Mouse (Mus musculus) heart, postnatal 10 days (tissue): ENCODE results near the gene Ankrd23. TPM values are rescaled to one million over a fixed set of nuclear protein-coding genes. Genes with fewer than 3 reads are reported as not detected.

Experiments used
- DNase-seq, 2 experiments: peaks; one replicate each; pipeline ENCODE4 v3.0.0; 2021
- intact Hi-C: fragments of 180-260 bp; cut with DNase I; formaldehyde crosslinking; loops from one replicate; pipeline ENCODE4 v1.15.1; 2025
- total RNA-seq, 2 experiments: library from RNA; stranded (reverse); gene quantifications; 2 replicates each; pipeline ENCODE4 v1.2.3; 2021

Ankrd23 gene
- total RNA-seq, 2 experiments from 2014 or later = 189 to 244 TPM

DNA sequence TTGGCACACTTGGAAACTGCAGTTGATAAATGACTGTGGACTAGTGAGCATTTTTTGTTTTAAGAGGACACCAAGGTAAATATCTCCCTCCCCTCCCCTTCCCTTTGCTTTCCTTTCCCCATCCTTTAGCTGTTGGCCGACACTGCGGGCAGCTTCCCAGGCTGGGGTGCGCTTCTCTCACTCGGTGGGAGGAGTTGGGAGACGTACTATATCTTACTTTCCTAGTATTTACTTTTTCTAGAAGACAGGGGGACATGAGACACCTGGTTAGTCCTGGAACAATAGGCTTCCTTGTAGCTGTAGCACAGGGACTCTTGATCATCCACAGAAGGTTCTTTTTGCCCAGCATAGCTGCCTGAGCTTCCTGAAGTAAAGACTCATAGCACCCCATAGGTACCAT lies 12.6 kb downstream of the Ankrd23 start:
- intact Hi-C loops = no loop called here
- DNase-seq = no peak

- intact Hi-C loops = no loop called here
- DNase-seq = peak in 1 of 2 experiments; percentile 46
Measured at GRCm38 (mm10) chr1:36523332-36524013, 13.2 kb downstream of the Ankrd23 start.

DNA sequence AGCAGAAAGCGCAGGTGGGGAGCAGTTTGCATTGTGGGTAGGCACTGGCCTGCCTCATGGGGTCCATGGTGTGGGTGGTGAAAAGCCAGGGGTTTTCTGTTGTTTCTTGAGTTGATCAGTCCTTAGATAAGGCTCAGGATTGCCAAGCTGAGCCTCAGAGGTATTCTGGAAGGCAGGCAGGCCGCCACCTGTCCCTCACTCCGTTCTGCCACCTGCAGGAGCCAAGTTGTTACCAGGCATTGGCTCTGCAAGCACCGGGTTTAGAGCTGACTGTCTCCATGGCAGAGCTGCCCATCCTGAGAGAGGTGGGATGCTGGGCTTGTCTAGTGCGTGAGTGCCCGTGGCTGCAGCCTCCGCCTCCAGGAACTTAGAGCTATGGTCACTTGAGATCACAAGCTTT lies 14.5 kb downstream of the Ankrd23 start:
- no peak for DNase-seq
- intact Hi-C loops = no loop called here

DNA sequence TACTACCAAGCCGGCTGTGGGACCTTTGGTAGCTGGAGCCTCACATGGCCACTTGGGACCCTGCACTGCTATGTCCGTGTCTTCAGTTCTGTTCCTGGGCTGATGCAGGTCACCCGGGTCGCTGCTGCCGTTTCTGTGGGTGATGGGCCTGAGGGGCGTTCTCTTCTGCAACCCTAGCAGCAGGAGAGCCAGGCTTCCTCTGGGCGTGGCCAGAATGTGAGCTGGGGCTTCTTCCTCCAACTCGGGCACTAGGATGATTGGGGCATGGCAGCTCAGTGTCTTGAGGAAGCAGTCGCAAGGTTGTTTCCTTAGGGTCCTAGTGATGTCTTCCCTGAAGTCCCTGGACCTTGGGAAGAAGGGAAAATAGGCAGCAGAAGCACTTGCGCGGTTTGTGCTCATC lies 17.1 kb downstream of the Ankrd23 start:
- intact Hi-C loops = no loop called here
- no peak for DNase-seq

DNA sequence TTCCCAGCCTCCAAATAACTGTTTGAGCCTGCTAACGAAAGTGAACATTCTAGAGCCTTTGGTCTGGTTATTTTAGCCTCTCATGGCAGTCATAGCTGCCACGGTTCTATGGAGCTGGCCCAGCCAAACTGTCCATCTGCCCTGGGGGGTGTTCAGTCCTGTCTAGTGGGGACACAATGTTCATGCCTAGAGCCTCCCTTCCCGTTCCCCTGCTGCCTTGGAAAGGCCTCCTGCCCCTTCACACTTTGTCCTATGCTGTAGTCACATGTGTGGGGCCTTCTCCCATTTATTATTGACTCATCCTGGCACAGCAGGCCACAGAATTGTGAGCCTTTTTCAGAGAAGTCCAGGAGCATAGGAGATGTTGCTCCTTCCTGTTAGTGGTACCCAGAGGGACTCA lies 18.4 kb downstream of the Ankrd23 start:
- DNase-seq = no peak
- intact Hi-C loops = no loop called here

DNA sequence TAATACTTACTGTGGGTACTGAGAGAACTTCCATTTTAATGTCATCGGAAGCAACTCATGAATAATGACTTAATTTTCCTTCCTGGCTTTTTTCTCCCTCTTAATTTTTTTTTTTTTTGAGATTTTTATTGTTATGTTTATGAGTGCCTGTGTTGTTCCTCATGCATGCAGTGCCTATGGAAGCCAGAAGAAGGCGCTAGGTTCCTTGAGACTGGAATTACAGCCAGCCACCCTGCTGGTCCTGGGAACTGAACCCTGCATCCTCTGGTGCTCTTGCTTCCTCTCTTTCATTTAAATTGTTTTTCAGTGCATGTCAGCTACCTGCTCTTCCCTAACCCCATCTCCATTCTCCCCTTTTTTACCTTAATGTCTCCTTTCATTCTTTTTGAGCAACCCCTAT lies 23.0 kb downstream of the Ankrd23 start:
- peak; percentile 39 to 59 for DNase-seq

DNA sequence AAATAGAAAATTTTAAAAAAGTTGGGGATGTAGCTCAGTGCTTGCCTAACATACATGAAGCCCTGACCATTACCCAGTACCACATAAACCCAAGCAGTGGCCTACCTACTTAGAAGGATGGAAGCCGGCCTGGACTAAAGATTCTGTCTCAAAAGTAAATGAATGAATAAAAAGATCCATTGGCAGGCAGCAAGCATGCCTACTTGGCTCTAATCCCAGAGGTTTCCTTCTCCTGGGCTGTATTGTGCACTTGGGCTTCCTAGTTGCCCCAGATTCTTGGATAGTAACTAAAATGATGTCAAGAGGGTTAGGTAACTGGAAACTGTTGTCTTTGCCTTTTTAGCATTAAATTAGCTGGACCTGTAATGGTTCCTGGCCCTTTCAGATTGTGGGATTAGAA lies 23.4 kb downstream of the Ankrd23 start:
- intact Hi-C loops = no loop called here
- peak in 1 of 2 experiments; percentile 19 for DNase-seq

More for the DNA sequence above, 23.0 kb downstream of the Ankrd23 start:
- intact Hi-C loops = no loop called here

DNA sequence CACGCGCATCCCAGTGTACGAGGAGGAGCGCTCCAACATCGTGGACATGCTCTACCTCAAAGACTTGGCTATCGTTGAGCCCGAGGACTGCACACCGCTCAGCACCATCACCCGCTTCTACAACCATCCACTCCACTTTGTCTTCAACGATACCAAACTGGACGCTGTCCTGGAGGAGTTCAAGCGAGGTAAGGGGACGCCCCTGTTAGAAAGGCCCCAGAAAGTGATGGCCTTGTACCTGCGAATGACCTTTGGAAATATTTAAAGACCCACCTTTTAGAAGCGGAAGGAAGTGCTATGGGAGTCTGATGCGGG lies 23.8 kb downstream of the Ankrd23 start:
- intact Hi-C loops = no loop called here
- DNase-seq = no peak

DNA sequence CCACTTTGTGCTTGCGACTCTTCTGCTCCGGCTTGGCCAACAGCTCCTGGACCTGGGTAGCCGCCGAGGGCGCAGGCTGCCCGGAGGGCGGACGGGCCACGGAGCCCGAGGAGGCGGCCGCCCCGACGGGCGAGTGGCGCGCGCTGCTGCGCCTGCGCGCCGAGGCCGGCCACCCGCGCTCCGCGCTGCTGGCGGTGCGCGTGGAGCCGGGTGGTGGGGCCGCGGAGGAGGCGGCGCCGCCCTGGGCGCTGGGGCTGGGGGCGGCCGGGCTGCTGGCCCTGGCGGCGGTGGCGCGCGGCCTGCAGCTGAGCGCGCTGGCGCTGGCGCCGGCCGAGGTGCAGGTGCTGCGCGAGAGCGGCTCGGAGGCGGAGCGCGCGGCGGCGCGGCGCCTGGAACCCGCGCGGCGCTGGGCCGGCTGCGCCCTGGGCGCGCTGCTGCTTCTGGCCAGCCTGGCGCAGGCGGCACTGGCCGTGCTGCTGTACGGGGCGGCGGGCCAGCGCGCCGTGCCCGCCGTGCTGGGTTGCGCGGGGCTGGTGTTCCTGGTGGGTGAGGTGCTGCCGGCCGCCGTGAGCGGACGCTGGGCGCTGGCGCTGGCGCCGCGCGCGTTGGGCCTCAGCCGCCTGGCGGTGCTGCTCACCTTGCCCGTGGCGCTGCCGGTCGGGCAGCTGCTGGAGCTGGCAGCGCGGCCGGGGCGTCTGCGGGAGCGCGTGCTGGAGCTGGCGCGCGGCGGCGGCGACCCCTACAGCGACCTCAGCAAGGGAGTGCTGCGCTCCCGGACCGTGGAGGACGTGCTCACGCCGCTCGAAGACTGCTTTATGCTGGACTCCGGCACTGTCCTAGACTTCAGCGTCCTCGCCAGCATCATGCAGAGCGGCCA lies 24.4 kb downstream of the Ankrd23 start:
- intact Hi-C loops = no loop called here
- DNase-seq = peak; percentile 63

DNA sequence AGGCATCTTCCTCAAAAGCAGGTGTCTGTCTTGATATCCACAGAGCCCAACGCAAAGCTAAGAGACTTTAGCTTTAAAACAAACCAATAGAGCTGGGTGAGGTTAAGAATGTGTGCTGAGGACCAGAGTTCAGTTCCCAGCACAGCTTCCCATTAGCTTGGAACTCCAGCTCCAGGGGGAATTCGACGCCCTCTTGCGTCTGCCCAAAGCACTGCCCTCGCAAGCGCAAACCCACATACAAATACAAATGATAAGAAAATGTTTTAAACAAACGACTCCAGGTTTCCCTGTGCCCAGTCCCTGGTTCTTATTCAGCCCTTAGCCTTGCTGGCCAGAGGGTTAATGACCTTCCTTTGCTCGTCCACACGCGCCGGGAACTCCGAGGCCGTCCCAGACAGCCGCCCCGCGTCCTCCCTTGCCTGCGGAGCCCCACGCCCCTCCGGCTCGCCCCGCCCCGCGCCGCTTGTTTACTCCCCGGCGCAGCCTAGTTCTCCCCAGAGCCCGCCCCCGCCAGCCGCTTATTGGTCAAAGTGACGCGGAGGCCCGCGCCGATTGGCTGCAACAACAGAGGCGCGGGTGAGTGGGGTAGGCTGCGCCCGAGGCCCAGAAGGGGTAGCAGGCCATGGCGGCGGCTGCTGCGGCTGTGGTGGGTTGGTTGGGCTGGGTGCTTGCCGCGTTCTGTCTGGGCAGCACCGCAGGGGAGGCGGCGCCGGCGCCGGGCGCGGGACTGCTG lies 25.2 kb downstream of the Ankrd23 start, which contains the start of gene Cnnm3:
TSS of gene Cnnm3 (plus strand) at position 579 of the 733 bp plus-strand sequence.
- peak; percentile 100 for DNase-seq
- intact Hi-C loops = no loop called here

- intact Hi-C loops = no loop called here
- no peak for DNase-seq
Measured at GRCm38 (mm10) chr1:36508238-36508637, 28.4 kb downstream of the Ankrd23 start.

GRCm38 (mm10) chr1:36501261-36501660 lies 35.4 kb downstream of the Ankrd23 start:
- intact Hi-C loops = no loop called here
- DNase-seq = peak; percentile 75 to 84

DNA sequence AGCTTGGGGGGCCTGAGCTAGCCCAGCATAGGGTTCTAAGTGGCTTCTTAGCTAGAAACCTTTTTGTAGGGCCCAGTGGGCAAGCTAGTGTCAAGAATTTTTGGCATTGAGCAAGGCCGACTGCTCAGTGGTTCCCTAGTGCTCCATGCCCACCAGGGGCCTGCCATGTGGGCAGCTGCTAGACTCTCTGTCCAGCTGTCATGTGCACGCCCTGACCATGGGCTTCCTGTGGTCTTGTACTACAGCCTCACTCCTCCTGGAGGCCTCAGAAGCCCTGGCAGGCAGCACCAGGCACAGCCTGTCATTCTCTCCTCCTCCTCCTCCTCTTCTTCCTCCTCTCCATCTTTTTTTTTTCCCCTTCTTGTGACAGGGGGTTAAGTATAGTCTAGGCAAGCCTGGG lies 39.4 kb downstream of the Ankrd23 start:
- no peak for DNase-seq
- intact Hi-C loops = no loop called here

GRCm38 (mm10) chr1:36496719-36497118 lies 40.0 kb downstream of the Ankrd23 start:
- intact Hi-C loops = loop anchor here (1.0 kb wide), 1 partner anchor 173 kb away; no protein-coding TSS in a partner anchor
- peak; percentile 45 to 46 for DNase-seq

DNA sequence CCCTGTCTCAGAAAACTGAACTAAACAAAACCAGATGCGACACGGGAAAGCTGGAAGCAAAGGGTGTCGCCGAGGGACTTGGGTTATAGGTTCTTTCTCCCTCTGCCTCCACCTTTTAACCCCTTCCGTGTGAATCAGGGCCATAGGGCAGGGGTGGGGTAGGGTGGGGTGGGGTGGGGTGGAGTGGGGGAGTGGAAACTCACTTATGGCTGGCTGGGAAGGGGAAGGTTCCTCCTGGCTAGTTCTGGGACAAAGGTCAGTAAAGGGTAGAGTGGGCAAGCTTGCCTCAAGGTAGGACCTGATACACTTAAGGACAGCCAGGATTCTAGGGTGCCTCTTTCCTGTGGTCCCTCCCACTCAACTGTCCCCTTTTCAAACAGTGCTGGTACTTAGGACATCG lies 43.4 kb downstream of the Ankrd23 start:
- intact Hi-C loops = loop anchor here (2.0 to 5.0 kb wide), 3 partner anchors 20 to 126 kb away; partner anchors contain the start of genes Kansl3 and Lman2l
- no peak for DNase-seq

- intact Hi-C loops = loop anchor here (2.0 to 5.0 kb wide), 3 partner anchors 20 to 125 kb away; partner anchors contain the start of genes Kansl3 and Lman2l
- peak; percentile 83 to 85 for DNase-seq
Measured at GRCm38 (mm10) chr1:36492416-36493139, 44.1 kb downstream of the Ankrd23 start.

GRCm38 (mm10) chr1:36489661-36490060 lies 47.0 kb downstream of the Ankrd23 start:
- intact Hi-C loops = loop anchor here (5.0 kb wide), 2 partner anchors 42 to 122 kb away; partner anchors contain the start of genes Kansl3 and Lman2l

DNA sequence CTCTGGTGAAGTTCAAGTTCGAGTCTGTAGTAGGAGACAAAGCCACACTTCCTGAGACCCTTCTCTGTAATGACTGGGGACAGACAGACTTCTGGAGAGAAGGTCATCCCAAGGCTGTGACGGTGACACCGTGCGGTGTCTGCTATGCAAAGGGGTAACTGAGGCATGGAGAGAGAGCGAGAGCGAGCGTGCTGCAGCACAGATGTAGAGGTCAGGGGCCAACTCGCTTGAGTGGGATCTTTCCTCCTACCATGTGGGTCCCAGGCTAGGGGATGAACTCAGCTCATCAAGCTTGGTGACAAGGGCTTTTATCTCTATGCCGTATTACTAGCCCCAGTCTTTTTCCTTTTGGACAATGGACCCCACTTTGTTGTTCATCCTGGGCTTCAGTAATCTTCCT lies 49.6 kb downstream of the Ankrd23 start:
- DNase-seq = no peak
- intact Hi-C loops = no loop called here

More at GRCm38 (mm10) chr1:36489661-36490060, 47.0 kb downstream of the Ankrd23 start:
- no peak for DNase-seq

GRCm38 (mm10) chr1:36485080-36485479 lies 51.6 kb downstream of the Ankrd23 start:
- intact Hi-C loops = no loop called here
- no peak for DNase-seq

GRCm38 (mm10) chr1:36483825-36484224 lies 52.9 kb downstream of the Ankrd23 start:
- DNase-seq = no peak
- intact Hi-C loops = no loop called here
